Mouse (Mus musculus) heart, postnatal 4 days (tissue): ENCODE data around the gene Ly6g6c. TPM values are rescaled to one million over a fixed set of nuclear protein-coding genes. Genes with fewer than 3 reads are reported as not detected.
"Not testable (repeated sequence)": the region's sequence is repeated elsewhere in the genome, so short reads cannot be mapped to it uniquely, and the experiment has no call there.

ENCODE experiments used
- DNase-seq: peaks from one replicate; pipeline ENCODE4 v3.0.0; 2021
- total RNA-seq, 2 experiments: library from RNA; stranded (reverse); gene quantifications; 2 replicates each; pipeline ENCODE4 v1.2.3; 2021

Ly6g6c gene
- total RNA-seq, 2 experiments from 2014 or later: not detected

GRCm38 (mm10) chr17:35031880-35032279, 33.3 kb upstream of the Ly6g6c start:
- no peak for DNase-seq

GRCm38 (mm10) chr17:35032323-35032870, 32.8 kb upstream of the Ly6g6c start:
- DNase-seq: no peak

GRCm38 (mm10) chr17:35033703-35034102, 31.5 kb upstream of the Ly6g6c start:
- not testable (repeated sequence) for DNase-seq

GRCm38 (mm10) chr17:35034896-35035295, 30.3 kb upstream of the Ly6g6c start:
- DNase-seq: no peak

- DNase-seq: no peak
Observed at GRCm38 (mm10) chr17:35039121-35039873, 25.9 kb upstream of the Ly6g6c start.

- DNase-seq: no peak
Observed at GRCm38 (mm10) chr17:35043794-35044193, 21.4 kb upstream of the Ly6g6c start.

- DNase-seq: no peak
Observed at GRCm38 (mm10) chr17:35044904-35045806, 20.0 kb upstream of the Ly6g6c start.

- no peak for DNase-seq
Observed at GRCm38 (mm10) chr17:35045807-35046680, 19.1 kb upstream of the Ly6g6c start.

GRCm38 (mm10) chr17:35046681-35047455, 18.3 kb upstream of the Ly6g6c start, which contains the start of gene Msh5:
TSS of gene Msh5 (minus strand) at chr17:35046745.
- DNase-seq: peak; percentile 99

- DNase-seq: no peak
Observed at GRCm38 (mm10) chr17:35047688-35048087, 17.5 kb upstream of the Ly6g6c start.

GRCm38 (mm10) chr17:35048149-35048931, 16.8 kb upstream of the Ly6g6c start:
- DNase-seq: peak; percentile 51

GRCm38 (mm10) chr17:35048932-35049440, 16.2 kb upstream of the Ly6g6c start:
- DNase-seq: no peak

GRCm38 (mm10) chr17:35049561-35050016, 15.6 kb upstream of the Ly6g6c start, which contains the start of gene Clic1:
TSS of gene Clic1 (plus strand) at chr17:35049966.
- peak; percentile 78 for DNase-seq

- peak; percentile 85 for DNase-seq
Observed at GRCm38 (mm10) chr17:35050126-35050750, 14.9 kb upstream of the Ly6g6c start.

GRCm38 (mm10) chr17:35051156-35052086, 13.8 kb upstream of the Ly6g6c start:
- peak; percentile 89 for DNase-seq

GRCm38 (mm10) chr17:35052271-35052798, 12.9 kb upstream of the Ly6g6c start:
- no peak for DNase-seq

GRCm38 (mm10) chr17:35055691-35056495, 9.3 kb upstream of the Ly6g6c start:
- no peak for DNase-seq
